Mouse (Mus musculus) gastrocnemius, adult 8-10 months (tissue): ENCODE results near the gene Vps41. TPM values are rescaled to one million over a fixed set of nuclear protein-coding genes. Genes with fewer than 3 reads are reported as not detected.

Experiments used
- DNase-seq, 2 experiments: peaks; one replicate each; pipeline ENCODE4 v3.0.0; 2022; ENCODE audit warnings: low spot score in 2 of 2
- total RNA-seq, 4 experiments: library from RNA; stranded (reverse); gene quantifications; 2 replicates each; pipeline ENCODE4 v1.2.4; 2022

Vps41 gene
- 10 to 100 TPM; 32.6 to 38.2 (median 35.6) TPM for total RNA-seq

GRCm38 (mm10) chr13:18717185-18717584 is at the start of gene Vps41:
Gene Vps41, plus strand, starts transcription at chr13:18717286.
- DNase-seq = peak; percentile 35 to 54

GRCm38 (mm10) chr13:18698518-18699065 is 18.5 kb upstream of the Vps41 start:
- DNase-seq = no peak

DNA sequence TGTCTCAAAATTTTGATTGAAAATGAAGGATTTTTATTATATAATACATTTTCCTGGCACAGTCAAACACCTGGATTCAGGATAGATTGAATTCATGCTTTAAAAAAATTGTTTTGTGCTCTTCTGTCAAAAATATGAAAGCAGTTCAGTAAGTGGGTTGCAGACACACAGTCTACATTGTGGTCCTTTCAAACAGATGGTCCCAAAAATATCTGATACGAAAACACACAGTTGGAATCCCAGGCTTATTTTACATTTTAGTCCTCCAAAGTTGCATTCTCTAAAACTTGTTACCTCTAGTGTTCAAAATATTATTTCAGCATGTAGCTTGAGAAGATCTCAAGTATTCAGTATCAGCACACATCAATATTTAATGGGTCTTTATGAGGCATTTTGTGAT is 5.4 kb upstream of the Vps41 start:
- no peak for DNase-seq

- no peak for DNase-seq
Measured at GRCm38 (mm10) chr13:18716707-18717106, 379 bp upstream of the Vps41 start.

DNA sequence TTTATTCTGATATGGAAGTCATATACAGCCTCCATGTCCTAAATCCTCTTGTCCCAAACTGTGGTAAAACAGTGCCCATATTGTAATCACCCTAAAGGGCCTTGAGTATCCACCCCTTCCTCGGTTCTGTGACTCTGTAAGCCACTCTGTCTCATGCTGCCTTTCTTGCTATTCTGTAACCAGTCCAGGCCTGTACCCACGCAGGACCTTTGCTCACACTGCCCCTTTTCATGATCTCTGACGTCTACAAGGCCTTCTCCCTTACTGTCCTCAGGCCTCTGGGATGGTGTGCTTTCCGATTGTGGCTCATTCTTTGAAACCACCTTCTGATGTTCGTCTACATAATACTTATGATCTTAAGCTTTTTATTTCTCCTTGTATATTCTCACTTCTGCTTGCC is 1.4 kb downstream of the Vps41 start:
- no peak for DNase-seq

DNA sequence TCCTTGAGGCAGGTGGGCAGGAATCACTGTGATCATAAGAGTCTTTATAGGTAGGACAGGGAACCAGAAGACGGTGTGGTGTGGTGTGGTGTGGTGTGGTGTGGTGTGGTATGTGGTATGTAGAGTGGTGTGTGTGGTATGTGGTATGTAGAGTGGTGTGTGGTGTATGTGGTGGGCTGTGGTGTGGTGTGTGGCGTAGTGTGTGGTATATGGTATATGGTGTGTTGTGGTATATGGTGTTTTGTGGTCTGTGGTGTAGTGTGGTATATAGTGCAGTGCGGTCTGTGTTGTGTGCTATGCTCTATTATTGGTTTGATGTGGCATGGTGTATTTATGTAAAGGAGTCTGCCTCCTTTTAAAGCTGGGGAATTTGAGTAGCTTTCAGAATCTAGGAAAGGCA is 13.6 kb downstream of the Vps41 start:
- DNase-seq = no peak

GRCm38 (mm10) chr13:18736590-18736989 is 19.5 kb downstream of the Vps41 start:
- DNase-seq = no peak

DNA sequence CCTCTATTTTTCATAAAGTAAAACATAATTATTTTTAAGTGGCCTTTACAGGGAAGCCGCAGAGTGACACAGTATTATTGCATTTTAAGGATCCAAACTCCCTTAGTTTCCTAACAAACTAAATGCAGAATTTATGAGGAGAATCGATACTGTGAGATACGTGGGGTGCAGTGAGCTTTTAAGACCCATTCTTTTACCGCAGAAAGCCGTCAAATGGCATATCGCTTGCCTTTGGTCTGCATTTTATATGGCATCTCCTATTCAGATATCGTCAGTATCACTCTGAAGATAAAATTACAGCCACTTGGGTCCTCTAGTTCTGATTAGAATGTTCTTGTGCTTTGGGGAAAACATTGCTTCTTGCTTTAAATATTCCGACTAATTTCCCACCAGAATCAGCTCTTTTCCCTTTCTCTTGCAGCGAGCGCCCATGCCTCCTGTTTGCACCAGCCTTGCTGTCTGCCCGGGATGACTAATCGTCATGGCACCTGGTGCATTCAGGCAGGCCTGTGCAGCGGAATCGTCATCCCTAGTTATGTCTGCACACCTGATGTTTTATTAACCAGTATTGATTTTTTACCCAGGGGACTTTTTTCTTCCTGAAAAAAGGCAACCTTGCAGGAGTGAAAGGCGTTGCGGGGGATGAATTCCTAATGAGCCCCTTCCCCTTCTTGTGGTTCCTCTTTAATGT is 26.6 kb downstream of the Vps41 start:
- no peak for DNase-seq

- no peak for DNase-seq
Measured at GRCm38 (mm10) chr13:18744266-18744652, 27.2 kb downstream of the Vps41 start.

- no peak for DNase-seq
Measured at GRCm38 (mm10) chr13:18757958-18758357, 40.9 kb downstream of the Vps41 start.

DNA sequence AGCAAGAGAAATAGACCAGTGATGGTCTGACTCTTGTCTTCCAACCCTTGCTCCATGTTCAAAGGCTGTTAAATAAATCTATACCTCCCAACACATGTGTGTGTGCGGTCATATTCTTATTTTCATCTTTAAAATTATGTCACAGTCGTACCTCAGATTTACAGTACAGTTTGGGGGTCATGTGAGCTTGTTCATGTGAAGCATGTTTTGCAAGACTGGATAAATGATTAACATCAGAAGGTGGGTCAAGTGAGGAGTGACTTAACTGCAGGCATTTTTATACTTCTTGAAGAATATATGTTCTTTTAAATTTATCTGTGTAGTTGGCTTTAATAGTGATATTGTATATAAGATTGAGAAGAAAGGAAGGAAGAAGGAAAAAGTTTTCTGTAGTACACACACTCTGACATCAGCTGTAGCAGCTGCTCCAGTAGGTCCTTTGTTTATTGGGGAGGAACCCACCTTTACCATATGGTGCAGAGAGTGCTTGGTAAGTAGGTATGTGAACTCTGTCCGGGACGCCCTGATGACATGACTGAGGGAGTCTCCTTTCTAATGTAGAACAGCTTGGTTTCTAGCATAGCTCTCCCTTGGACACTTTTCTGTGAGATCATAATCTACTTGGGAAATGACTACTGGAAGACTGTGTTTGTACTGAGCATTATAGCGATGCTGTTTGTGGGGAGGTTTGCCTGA is 42.4 kb downstream of the Vps41 start:
- DNase-seq = no peak

DNA sequence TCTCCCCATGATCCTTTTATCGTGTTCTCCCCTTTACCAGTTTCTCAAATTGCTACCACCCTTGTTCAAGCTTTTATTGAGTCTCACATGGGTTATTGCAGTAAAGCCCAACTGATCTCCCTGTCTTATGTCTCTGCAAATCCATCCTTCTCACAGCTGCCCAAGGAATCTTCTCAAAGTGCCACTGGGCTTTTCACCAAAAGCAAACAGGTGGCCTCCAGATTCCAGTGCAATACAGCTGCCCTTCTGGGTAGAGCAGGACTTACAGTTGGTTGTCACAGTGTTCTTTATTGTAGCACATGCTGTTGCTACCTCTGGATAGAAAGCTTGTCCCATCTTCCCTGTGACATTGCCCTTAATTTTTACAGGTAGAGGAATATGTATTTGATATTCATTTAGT is 44.4 kb downstream of the Vps41 start:
- DNase-seq = no peak

DNA sequence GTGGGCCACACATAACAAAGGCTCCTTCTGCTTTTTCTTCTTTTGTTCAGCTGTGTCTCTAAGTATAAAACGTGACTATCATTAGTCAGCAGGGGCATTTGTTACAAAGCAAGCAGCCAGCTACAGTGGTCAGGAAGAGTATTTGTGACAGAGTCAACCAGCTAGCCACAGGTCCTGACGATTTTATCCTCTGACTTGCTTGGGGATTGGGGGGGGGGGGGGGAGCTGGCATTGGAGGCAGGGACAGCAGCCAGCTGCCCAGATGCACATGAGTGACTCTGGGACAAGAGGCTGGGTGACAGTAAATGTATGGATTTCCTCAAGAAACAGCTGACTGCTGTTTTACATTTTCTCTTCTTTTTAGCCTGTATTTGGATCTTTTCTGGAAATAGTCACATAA is 50.8 kb downstream of the Vps41 start:
- no peak for DNase-seq

DNA sequence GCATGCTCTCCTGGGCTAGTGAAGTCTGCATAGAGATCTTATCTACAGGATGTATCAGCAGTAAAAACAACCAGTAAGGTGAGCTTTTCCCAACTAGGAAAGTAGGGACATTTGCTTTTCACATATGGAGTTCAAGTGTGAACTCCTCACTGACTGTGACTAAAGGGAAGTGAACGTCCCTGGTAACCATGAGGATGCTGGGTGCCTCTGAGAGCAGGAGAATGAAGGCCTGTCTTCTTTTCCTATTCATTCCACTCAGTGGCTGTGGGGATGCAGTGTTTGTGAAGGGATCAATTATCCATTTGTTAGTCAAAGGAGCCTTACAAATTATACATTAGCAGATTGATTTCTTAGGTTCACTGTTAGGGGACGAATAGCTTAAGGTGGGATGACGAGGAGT is 51.4 kb downstream of the Vps41 start:
- DNase-seq = no peak

GRCm38 (mm10) chr13:18773437-18774198 is 56.5 kb downstream of the Vps41 start:
- DNase-seq = no peak

- DNase-seq = no peak
Measured at GRCm38 (mm10) chr13:18781250-18781649, 64.2 kb downstream of the Vps41 start.

- no peak for DNase-seq
Measured at GRCm38 (mm10) chr13:18785702-18786101, 68.6 kb downstream of the Vps41 start.

- no peak for DNase-seq
Measured at GRCm38 (mm10) chr13:18788040-18788439, 71.0 kb downstream of the Vps41 start.

GRCm38 (mm10) chr13:18788689-18789088 is 71.6 kb downstream of the Vps41 start:
- DNase-seq = no peak

- no peak for DNase-seq
Measured at GRCm38 (mm10) chr13:18789662-18790061, 72.6 kb downstream of the Vps41 start.

GRCm38 (mm10) chr13:18790086-18790485 is 73.0 kb downstream of the Vps41 start:
- DNase-seq = no peak

- DNase-seq = no peak
Measured at GRCm38 (mm10) chr13:18791314-18791713, 74.2 kb downstream of the Vps41 start.
